Mouse (Mus musculus) testis, postnatal 10 days (tissue): ENCODE data around the gene Zfp366.

Source experiments
- DNase-seq: peaks from one replicate; pipeline ENCODE4 v3.0.0; 2021; ENCODE audit warnings: low spot score

Zfp366 gene

DNA sequence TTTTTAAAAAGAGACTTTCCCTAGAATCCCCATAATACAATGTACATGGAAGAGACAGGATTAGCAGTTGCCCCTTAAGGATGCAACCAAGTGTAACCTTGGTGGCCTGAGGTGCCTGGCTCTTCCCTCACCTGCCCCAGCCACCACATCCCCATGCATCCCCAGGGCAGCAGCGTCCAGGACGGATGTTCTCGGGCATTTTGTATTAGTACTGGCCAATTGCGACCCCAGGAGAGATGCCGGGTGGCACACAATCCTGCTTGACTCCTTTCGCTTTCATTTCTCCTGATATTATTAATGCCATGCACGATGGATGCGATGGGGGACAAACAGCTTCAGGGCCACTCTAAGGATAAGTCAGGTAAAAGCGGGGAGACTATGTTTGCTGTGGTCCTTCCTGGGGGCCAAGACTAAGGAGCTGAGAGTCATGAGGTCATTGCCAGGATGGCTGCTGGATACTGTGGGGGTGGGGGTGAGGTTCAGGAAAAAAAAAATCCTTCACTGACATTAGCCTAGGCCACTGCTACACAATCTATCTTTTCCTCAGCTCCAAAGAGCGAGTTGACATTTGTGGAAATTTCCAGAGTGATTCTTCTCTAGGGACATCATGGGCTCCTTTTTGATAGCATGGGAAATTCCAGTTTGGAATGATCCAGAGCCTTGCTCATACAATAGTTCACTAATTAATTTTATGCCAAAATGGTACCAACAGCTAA is 1.7 kb downstream of the Zfp366 start:
- DNase-seq = no peak

DNA sequence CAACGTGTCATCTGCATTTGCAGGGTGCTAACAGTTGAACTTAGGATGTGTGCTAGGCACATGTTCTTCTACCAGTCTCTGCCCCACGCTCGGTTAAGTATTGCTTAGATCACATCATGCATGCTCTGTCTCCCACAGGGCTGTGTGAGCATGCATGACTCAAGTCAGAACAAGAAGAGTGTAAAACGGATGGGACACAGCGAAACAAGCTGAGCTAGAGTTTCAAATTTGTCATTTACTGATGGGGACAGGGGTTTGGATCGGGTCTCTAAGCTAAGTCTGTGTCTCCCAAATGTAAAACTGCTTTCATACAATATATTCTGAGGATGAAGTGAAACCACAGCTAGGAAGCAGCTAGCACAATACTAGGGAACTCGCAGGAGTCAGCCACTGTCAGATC is 2.2 kb downstream of the Zfp366 start:
- no peak for DNase-seq

DNA sequence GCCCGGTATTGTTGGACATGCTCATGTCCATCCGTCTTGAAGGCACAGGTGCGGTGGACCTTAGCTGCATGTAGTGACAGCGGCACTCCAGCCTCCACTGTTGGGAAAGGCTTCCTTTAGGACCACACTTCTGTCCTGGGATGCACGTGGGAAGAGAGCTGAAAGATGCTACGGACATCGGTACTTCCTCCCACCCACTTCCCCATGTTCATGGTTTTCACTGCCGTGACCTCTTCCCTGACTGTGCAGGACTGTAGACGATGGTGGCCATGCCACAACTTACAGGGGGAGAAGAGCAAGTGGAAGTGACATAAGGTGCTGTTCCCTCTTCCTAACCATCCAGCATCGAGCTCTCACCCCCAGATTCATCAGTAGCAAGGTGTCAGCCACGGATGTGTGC is 2.8 kb downstream of the Zfp366 start:
- no peak for DNase-seq

DNA sequence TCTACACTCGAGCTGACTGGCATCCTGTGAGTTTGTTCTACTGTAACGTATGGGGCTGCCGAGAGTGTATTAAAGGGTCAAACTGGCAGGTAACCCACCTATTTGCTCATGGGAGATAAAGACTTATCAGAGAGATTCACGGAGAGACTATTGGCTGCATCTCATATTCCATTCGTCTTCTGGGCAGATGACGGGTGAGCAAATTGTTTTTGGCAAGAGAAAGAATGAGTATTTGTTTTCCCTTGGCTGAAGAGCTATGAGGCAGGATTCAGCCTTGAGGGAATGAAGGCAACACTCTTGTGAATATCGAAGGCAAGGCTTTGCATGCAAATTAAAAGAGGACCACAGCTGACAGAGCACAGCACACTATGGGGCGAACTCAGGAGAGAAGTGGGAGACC is 4.0 kb downstream of the Zfp366 start:
- DNase-seq = no peak

- DNase-seq = no peak
Observed at GRCm38 (mm10) chr13:99189671-99190070, 5.0 kb downstream of the Zfp366 start.

- DNase-seq = peak; percentile 52
Observed at GRCm38 (mm10) chr13:99190466-99190865, 5.8 kb downstream of the Zfp366 start.

GRCm38 (mm10) chr13:99191063-99191462 is 6.4 kb downstream of the Zfp366 start:
- no peak for DNase-seq

DNA sequence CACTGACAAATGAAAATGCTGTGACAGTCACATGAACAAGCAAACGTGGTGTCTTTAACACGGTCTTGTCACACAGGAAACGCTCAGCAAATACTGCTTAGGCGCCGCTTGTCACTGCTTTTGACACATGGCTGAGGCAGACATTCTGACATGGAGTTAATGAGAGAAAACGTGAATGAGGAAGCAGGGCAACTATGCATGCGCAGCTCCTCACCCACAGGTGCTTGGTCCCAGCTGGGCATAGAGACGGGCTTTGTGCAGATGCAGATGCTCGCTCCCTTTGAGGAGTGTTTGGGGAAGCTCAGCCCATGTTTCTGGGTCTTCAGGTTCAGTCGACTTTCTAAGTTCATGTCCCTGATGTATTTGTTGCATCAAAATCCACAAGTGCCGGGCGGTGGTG is 11.7 kb downstream of the Zfp366 start:
- DNase-seq = no peak

GRCm38 (mm10) chr13:99196865-99197264 is 12.2 kb downstream of the Zfp366 start:
- no peak for DNase-seq

- no peak for DNase-seq
Observed at GRCm38 (mm10) chr13:99201647-99202574, 17.3 kb downstream of the Zfp366 start.

DNA sequence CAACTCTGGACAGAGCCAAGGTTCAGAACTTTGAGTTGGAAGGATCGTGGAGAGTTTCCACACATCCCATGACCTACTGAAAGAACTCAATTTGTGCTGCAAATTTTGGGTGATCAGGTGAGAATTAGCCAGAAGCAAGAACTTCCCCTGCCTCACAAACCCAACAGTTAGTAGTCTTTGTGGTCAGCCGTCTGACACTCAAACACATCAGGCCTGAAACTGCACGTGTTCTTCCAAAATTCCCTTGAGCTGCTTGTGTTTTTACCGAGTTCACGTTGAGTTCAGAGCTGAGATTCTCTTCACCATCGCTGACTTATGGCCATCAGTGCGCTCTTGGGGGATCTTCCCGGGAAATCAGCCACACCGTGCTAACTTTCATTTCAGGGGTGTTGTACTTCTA is 22.6 kb downstream of the Zfp366 start:
- no peak for DNase-seq

- DNase-seq = no peak
Observed at GRCm38 (mm10) chr13:99209859-99210258, 25.2 kb downstream of the Zfp366 start.

GRCm38 (mm10) chr13:99210837-99211236 is 26.2 kb downstream of the Zfp366 start:
- no peak for DNase-seq

GRCm38 (mm10) chr13:99212976-99213375 is 28.4 kb downstream of the Zfp366 start:
- no peak for DNase-seq

DNA sequence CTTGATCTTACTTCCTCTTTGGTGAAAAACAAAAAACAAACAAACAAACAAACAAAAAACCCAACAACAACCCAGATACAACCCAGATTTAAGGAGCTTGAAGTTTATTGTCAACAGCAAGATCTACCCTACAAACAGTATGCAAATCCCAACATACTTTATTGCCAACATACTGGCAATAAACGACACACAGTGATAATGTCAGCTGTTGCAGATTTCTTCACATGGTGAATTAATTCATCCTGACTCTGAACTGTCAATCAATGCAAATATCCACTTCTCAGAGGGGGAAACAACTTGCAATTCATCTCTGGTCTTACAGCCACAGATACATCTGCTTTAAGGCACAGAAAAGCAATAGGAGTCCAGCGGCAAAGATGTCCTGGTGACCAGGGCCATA is 31.4 kb downstream of the Zfp366 start:
- no peak for DNase-seq

GRCm38 (mm10) chr13:99217984-99218383 is 33.4 kb downstream of the Zfp366 start:
- no peak for DNase-seq

- no peak for DNase-seq
Observed at GRCm38 (mm10) chr13:99219586-99219985, 35.0 kb downstream of the Zfp366 start.

DNA sequence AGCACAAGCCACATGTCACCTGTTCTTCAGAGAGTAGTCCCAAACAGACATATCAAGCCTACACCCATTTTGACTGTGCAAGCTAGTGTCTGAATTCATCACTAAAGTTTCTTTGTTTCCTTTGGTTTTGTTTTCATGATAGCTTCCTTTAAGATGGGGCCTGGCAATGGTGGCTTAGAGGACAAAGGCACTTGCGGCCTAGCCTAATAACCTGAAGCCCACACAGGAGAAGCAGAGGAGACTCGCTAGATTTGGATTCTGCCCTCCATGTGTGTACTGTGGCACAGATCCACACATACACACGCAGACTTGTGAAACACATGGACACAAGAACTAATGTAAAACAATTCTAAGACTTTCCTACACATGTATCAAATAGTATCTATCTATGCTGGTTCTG is 37.4 kb downstream of the Zfp366 start:
- DNase-seq = no peak

- no peak for DNase-seq
Observed at GRCm38 (mm10) chr13:99222476-99222875, 37.9 kb downstream of the Zfp366 start.

GRCm38 (mm10) chr13:99223321-99223884 is 38.8 kb downstream of the Zfp366 start:
- no peak for DNase-seq

GRCm38 (mm10) chr13:99223917-99224316 is 39.3 kb downstream of the Zfp366 start:
- DNase-seq = no peak

- DNase-seq = no peak
Observed at GRCm38 (mm10) chr13:99225374-99226240, 41.0 kb downstream of the Zfp366 start.
